Mouse (Mus musculus): ENCODE measurements around the gene Hdgfl3. TPM values are rescaled to one million over a fixed set of nuclear protein-coding genes. Genes with fewer than 3 reads are reported as not detected.
"Not testable (repeated sequence)": the region's sequence is repeated elsewhere in the genome, so short reads cannot be mapped to it uniquely, and the experiment has no call there.

Gene Hdgfl3
- polyA plus RNA-seq, 1 experiment, result 3.1 TPM

GRCm38 (mm10) chr7:81854568-81855307 lies 79.5 kb downstream of the Hdgfl3 start:
- DNase-seq (ENCODE audit: low read depth), result no peak

- no peak for DNase-seq (ENCODE audit: low read depth)
Measured at GRCm38 (mm10) chr7:81851706-81852105, 82.6 kb downstream of the Hdgfl3 start.

- DNase-seq (ENCODE audit: low read depth), result no peak
Measured at GRCm38 (mm10) chr7:81850171-81850570, 84.1 kb downstream of the Hdgfl3 start.

- DNase-seq (ENCODE audit: low read depth), result no peak
Measured at GRCm38 (mm10) chr7:81849633-81850032, 84.6 kb downstream of the Hdgfl3 start.

- DNase-seq (ENCODE audit: low read depth), result no peak
Measured at GRCm38 (mm10) chr7:81849214-81849613, 85.1 kb downstream of the Hdgfl3 start.

- DNase-seq (ENCODE audit: low read depth), result no peak
Measured at GRCm38 (mm10) chr7:81847777-81848176, 86.5 kb downstream of the Hdgfl3 start.

GRCm38 (mm10) chr7:81847010-81847409 lies 87.3 kb downstream of the Hdgfl3 start:
- DNase-seq (ENCODE audit: low read depth), result no peak

GRCm38 (mm10) chr7:81846008-81846407 lies 88.3 kb downstream of the Hdgfl3 start:
- no peak for DNase-seq (ENCODE audit: low read depth)

- DNase-seq (ENCODE audit: low read depth), result no peak
Measured at GRCm38 (mm10) chr7:81845313-81845712, 89.0 kb downstream of the Hdgfl3 start.

- DNase-seq (ENCODE audit: low read depth), result no peak
Measured at GRCm38 (mm10) chr7:81844801-81845200, 89.5 kb downstream of the Hdgfl3 start.

- DNase-seq (ENCODE audit: low read depth), result no peak
Measured at GRCm38 (mm10) chr7:81843903-81844302, 90.4 kb downstream of the Hdgfl3 start.

- no peak for DNase-seq (ENCODE audit: low read depth)
Measured at GRCm38 (mm10) chr7:81842998-81843397, 91.3 kb downstream of the Hdgfl3 start.

GRCm38 (mm10) chr7:81842141-81842540 lies 92.1 kb downstream of the Hdgfl3 start:
- no peak for DNase-seq (ENCODE audit: low read depth)

GRCm38 (mm10) chr7:81841439-81841838 lies 92.8 kb downstream of the Hdgfl3 start:
- DNase-seq (ENCODE audit: low read depth), result no peak

GRCm38 (mm10) chr7:81840661-81841181 lies 93.6 kb downstream of the Hdgfl3 start:
- DNase-seq (ENCODE audit: low read depth), result no peak

- DNase-seq (ENCODE audit: low read depth), result no peak
Measured at GRCm38 (mm10) chr7:81839746-81840145, 94.5 kb downstream of the Hdgfl3 start.

- DNase-seq (ENCODE audit: low read depth), result not testable (repeated sequence)
Measured at GRCm38 (mm10) chr7:81837771-81838170, 96.5 kb downstream of the Hdgfl3 start.

GRCm38 (mm10) chr7:81835430-81835829 lies 98.8 kb downstream of the Hdgfl3 start:
- no peak for DNase-seq (ENCODE audit: low read depth)

GRCm38 (mm10) chr7:81834847-81835246 lies 99.4 kb downstream of the Hdgfl3 start:
- no peak for DNase-seq (ENCODE audit: low read depth)
